Mouse (Mus musculus) kidney, adult 2 months (tissue): ENCODE measurements at regions not wholly inside any gene's neighbourhood (a gene's known extent, or its start where the extent isn't known, plus 50 kb on each side); places are given as distances from the start of the nearest gene placed in this dataset.

ENCODE experiments used
- CTCF ChIP-seq: fragments of 200-500 bp; conservative IDR thresholded peaks from 2 replicates; pipeline ENCODE4 v1.5.1; 2011; ENCODE audit warnings: low read depth, mild to moderate bottlenecking, control low read depth, low read length, moderate library complexity, mixed read lengths; ENCODE audit not compliant: insufficient read depth, insufficient read length
- POLR2A ChIP-seq: fragments of 200-500 bp; IDR thresholded peaks from one replicate; pipeline ENCODE4 v1.6.1; 2011; ENCODE audit warnings: low read depth, low read length, control low read depth

DNA sequence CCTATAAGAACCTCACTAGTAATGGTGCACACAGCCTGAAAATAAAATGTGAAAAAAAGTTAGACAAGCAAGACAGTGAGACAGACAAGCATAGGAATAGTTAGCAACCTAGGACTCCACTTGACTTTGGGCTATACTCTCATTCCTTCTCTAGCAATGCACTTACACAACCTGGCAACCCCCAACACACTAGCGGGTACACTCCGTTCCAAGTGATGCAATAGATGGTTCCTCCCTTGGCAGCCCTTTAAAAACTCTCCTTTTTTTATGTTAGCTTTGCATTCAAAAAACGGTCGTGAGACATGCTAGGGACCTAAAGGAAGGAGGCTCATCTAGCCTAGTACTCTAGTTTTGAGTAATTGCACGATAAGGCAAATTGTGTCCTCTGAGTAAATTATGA lies 184.8 kb downstream of the Srek1 start:
- no peak for TF ChIP-seq CTCF
- no peak for TF ChIP-seq POLR2A
